8 mouse cellular contexts compared by ENCODE assay signal in genomic region chr17:50407249-50407990, GRCm38 (mm10).
DNase-seq lines count a peak whose midpoint lies in the region; ATAC-seq lines count a peak whose summit lies in the region.

No protein-coding gene starts in this region.

- H3K27ac ChIP-seq in forebrain, embryonic 15.5 days (replicated peaks), result peak overlapping the region; percentile 55

- ATAC-seq in forebrain, embryonic 15.5 days (replicated peaks), result peak; percentile 84
- no peak for ATAC-seq in monocyte, adult 5-6 weeks (replicated peaks; ENCODE audit: insufficient number of reproducible peaks, low FRiP score, low TSS enrichment, poor library complexity, severe bottlenecking)

- H3K36me3 ChIP-seq in forebrain, embryonic 15.5 days, result no peaks in the 10 kb centered on the region

- WGBS in forebrain, embryonic 15.5 days, result 40% methylated on average over 11 of the region's 11 CpGs

- H3K27me3 ChIP-seq in forebrain, embryonic 15.5 days, result no peaks in the 10 kb centered on the region

- H3K9ac ChIP-seq in forebrain, embryonic 15.5 days (replicated peaks), result no peak overlapping the region

- DNase-seq in ES-CJ7 (ENCODE audit: low read depth, low spot score), result peak; percentile 13
- DNase-seq in cerebellum, adult 11-12 months, result peak; percentile 93
- peak; percentile 64 for DNase-seq in left cerebral cortex, postnatal 4 days
- no peak for DNase-seq in urinary bladder, adult 2 months (ENCODE audit: low spot score)
- no peak for DNase-seq in heart, adult 8-10 months (ENCODE audit: low spot score)
- DNase-seq in heart, adult 9 months (ENCODE audit: low spot score in 2 of 2), result no peak

- H3K4me3 ChIP-seq in forebrain, embryonic 15.5 days, result no peak overlapping the region

- intact Hi-C loops in left cerebral cortex, postnatal 4 days (cut with DNase I), result no loop called here

- H3K4me1 ChIP-seq in forebrain, embryonic 15.5 days, result peaks cover 12% of the 10 kb centered on the region; the same call in 1 of the 2 replicates

- H3K9me3 ChIP-seq in forebrain, embryonic 15.5 days, result no peaks in the 10 kb centered on the region

- no peak overlapping the region for H3K4me2 ChIP-seq in forebrain, embryonic 15.5 days (replicated peaks)

Comparison
In these comparisons a context has a peak if more than half of its experiments do, and no peak if none do; other contexts are left out.
1. DNase-seq: peak in ES-CJ7 (single experiment), cerebellum, adult 11-12 months (single experiment) and left cerebral cortex, postnatal 4 days (single experiment); none in urinary bladder, adult 2 months (single experiment), heart, adult 8-10 months (single experiment) and heart, adult 9 months (0 of 2).